Mouse (Mus musculus): Measurements from ENCODE around the gene Fam228a. TPM values are rescaled to one million over a fixed set of nuclear protein-coding genes. Genes with fewer than 3 reads are reported as not detected.
"Not testable (repeated sequence)": the region's sequence is repeated elsewhere in the genome, so short reads cannot be mapped to it uniquely, and the experiment has no call there.

Gene Fam228a
- 0.30 and 0.52 TPM in 2 replicates for polyA plus RNA-seq (2015; fragmentation: Nextera tagmentation; extraction: Ambion mirVana)

GRCm38 (mm10) chr12:4738031-4738576 is at the start of gene Fam228a:
Gene Fam228a, minus strand, starts transcription at chr12:4738430.
- H3K27me3 ChIP-seq: no peaks in the 10 kb centered on the region
- ATAC-seq (ENCODE audit: borderline replicate concordance, extremely low read depth, low FRiP score, low TSS enrichment): no peak
- no peak within 1 kb of the TSS for H3K27ac ChIP-seq
- H3K4me3 ChIP-seq: no peak within 1 kb of the TSS
- H3K36me3 ChIP-seq: no peaks in the 10 kb centered on the region
- H3K9me3 ChIP-seq: no peaks in the 10 kb centered on the region
- no peaks in the 10 kb centered on the region for H3K4me1 ChIP-seq
- H3K4me2 ChIP-seq: no peak within 1 kb of the TSS
- 87% methylated on average over 18 of the region's 18 CpGs for WGBS
- no peak within 1 kb of the TSS for H3K9ac ChIP-seq

GRCm38 (mm10) chr12:4784466-4784865 is 46.2 kb upstream of the Fam228a start:
- WGBS: 58% methylated on average over 2 of the region's 2 CpGs
- Histone ChIP-seq H3K27ac (no peak overlapping the region), H3K36me3 (no peaks in the 10 kb centered on the region), H3K9ac (no peak overlapping the region), H3K4me2 (no peak overlapping the region), H3K27me3 (no peaks in the 10 kb centered on the region), H3K4me1 (no peaks in the 10 kb centered on the region), H3K4me3 (no peak overlapping the region), H3K9me3 (no peaks in the 10 kb centered on the region)
- no peak for ATAC-seq (ENCODE audit: borderline replicate concordance, extremely low read depth, low FRiP score, low TSS enrichment)

DNA sequence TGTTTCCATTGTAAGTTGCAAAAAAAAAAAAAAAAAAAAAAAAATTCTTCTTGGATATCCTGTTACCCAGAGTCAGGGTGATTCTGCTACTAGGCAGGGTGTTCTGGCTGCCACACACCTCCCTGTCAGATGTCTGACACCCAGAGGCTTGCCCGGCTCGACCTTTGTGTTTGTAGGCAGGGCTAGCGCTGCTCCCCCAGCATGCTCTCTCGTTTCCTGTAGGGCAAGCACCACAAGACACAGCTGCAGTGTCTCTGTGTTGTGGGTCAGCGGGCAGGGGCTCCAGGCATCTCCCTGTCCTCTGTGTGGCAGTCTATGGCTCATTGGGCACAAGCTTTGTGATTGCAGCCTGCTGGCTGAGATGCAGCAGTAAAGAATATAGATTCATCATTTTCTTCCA is 45.4 kb upstream of the Fam228a start:
- H3K4me2 ChIP-seq: no peak overlapping the region
- no peak overlapping the region for H3K9ac ChIP-seq
- ATAC-seq (ENCODE audit: borderline replicate concordance, extremely low read depth, low FRiP score, low TSS enrichment): no peak
- H3K27ac ChIP-seq: no peak overlapping the region
- H3K36me3 ChIP-seq: no peaks in the 10 kb centered on the region
- no peaks in the 10 kb centered on the region for H3K9me3 ChIP-seq
- WGBS: 43% methylated on average over 5 of the region's 5 CpGs
- no peaks in the 10 kb centered on the region for H3K27me3 ChIP-seq
- no peaks in the 10 kb centered on the region for H3K4me1 ChIP-seq
- H3K4me3 ChIP-seq: no peak overlapping the region

GRCm38 (mm10) chr12:4781725-4782404 is 43.6 kb upstream of the Fam228a start:
- not testable (repeated sequence) for H3K4me1 ChIP-seq; H3K27ac ChIP-seq; H3K9ac ChIP-seq; ATAC-seq (ENCODE audit: borderline replicate concordance, extremely low read depth, low FRiP score, low TSS enrichment); H3K36me3 ChIP-seq; H3K27me3 ChIP-seq; H3K4me2 ChIP-seq; H3K9me3 ChIP-seq; H3K4me3 ChIP-seq
- 83% methylated on average over 9 of the region's 9 CpGs for WGBS

- no peak for ATAC-seq (ENCODE audit: borderline replicate concordance, extremely low read depth, low FRiP score, low TSS enrichment)
- Histone ChIP-seq H3K4me2 (no peak overlapping the region), H3K4me1 (no peaks in the 10 kb centered on the region), H3K36me3 (no peaks in the 10 kb centered on the region), H3K27me3 (no peaks in the 10 kb centered on the region), H3K4me3 (no peak overlapping the region), H3K9ac (no peak overlapping the region), H3K9me3 (no peaks in the 10 kb centered on the region), H3K27ac (no peak overlapping the region)
- WGBS: 93% methylated on average over 1 of the region's 1 CpGs
Observed at GRCm38 (mm10) chr12:4781270-4781669, 43.0 kb upstream of the Fam228a start.

DNA sequence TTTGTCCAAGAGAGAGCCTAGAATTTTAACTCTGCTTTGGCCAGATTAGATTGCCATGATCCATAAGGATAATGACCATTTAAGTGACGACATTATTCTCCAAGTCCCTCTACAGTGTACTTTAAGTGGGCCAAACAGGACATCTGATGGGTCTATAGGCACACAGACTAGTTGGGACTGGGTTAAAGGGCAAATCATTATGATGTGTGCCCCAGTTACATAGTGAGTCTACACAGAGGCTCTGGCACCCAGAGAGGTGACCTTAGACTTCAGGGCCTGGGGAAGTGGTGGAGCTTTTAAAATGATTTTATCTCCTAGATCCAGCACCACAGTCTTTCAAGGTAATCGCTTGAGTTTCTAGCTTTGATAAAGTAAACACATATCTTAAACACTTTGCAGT is 42.0 kb upstream of the Fam228a start:
- ATAC-seq (ENCODE audit: borderline replicate concordance, extremely low read depth, low FRiP score, low TSS enrichment): no peak
- Histone ChIP-seq H3K27ac (no peak overlapping the region), H3K4me1 (no peaks in the 10 kb centered on the region), H3K36me3 (no peaks in the 10 kb centered on the region), H3K4me2 (no peak overlapping the region), H3K27me3 (no peaks in the 10 kb centered on the region), H3K9ac (no peak overlapping the region), H3K4me3 (no peak overlapping the region), H3K9me3 (no peaks in the 10 kb centered on the region)
- WGBS: 48% methylated on average over 2 of the region's 2 CpGs

DNA sequence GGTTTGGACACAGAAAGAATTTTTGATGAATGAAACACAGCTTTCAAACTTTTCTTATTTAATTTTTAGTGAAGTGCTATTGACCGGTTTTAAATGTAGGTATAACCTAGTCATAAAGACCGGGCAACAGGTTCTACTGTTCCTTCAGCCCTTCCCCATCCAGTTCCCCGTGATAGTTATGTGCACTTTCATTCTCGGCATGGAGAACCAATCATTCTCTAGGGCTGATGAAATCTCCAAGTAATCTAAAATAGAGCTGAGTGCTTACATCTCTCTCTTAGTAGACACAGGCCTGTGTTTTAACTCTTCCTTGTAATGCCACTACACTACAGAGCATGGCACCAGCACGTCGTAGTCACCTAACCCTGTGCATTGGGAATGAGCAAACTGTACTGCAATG is 39.5 kb upstream of the Fam228a start:
- Histone ChIP-seq H3K4me1 (no peaks in the 10 kb centered on the region), H3K4me2 (no peak overlapping the region), H3K9ac (no peak overlapping the region), H3K36me3 (no peaks in the 10 kb centered on the region), H3K27me3 (no peaks in the 10 kb centered on the region), H3K27ac (no peak overlapping the region), H3K9me3 (no peaks in the 10 kb centered on the region), H3K4me3 (no peak overlapping the region)
- WGBS: 81% methylated on average over 6 of the region's 6 CpGs
- ATAC-seq (ENCODE audit: borderline replicate concordance, extremely low read depth, low FRiP score, low TSS enrichment): no peak

DNA sequence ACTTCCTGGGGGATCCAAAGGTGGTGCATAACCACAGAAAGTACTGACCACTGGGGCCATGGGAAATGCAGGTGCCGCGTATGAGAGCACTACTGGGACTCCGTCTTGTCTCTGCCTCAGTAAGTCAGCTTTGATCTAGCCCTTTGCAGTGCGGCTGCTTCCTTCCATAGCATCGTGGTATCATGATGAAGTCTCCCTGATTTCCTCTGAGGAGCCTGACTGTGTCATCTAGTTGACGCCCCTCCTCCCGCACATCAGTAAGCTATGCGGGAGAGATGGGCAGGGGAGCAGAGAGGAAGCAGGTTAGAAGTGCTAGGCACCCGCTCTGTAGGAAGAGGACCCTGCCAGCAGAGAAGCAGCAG is 37.3 kb upstream of the Fam228a start:
- H3K27me3 ChIP-seq: no peaks in the 10 kb centered on the region
- H3K4me2 ChIP-seq: no peak overlapping the region
- WGBS: 65% methylated on average over 9 of the region's 9 CpGs
- H3K36me3 ChIP-seq: no peaks in the 10 kb centered on the region
- H3K9me3 ChIP-seq: no peaks in the 10 kb centered on the region
- H3K4me3 ChIP-seq: no peak overlapping the region
- ATAC-seq (ENCODE audit: borderline replicate concordance, extremely low read depth, low FRiP score, low TSS enrichment): no peak
- no peaks in the 10 kb centered on the region for H3K4me1 ChIP-seq
- H3K27ac ChIP-seq: no peak overlapping the region
- H3K9ac ChIP-seq: no peak overlapping the region

DNA sequence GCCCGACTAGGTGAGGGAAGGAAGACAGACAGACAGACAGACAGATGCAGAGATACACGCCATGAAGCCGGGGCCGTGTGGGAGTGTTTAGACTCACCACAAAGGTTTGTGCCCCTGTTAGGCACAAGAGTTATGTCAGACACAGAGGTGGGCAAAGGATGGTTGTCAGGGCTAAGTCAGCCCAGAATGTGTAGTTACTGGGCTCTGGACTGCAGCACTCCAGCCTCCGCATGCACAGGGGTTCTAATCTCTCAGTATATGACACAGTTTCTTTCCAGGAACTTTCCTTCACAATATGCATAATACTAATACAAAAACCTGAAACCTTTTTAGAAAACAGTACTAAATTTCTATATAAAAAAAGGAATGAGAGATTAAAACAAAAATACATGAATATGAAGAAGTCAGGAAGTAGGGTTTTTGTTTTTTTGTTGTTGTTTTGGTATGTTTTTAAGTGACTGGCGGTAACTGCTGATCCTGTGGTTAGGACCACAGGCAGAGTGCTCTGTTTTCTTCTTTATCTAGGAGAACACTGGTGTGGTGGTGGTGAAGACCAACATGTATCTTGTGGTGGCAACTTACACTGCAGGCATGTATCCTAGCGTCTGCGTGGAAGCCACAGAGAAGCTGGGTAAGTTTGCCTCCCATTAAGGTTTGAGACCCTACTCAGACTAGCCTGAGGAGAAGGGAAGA is 36.8 kb upstream of the Fam228a start:
- Histone ChIP-seq H3K36me3 (no peaks in the 10 kb centered on the region), H3K4me1 (no peaks in the 10 kb centered on the region), H3K27me3 (no peaks in the 10 kb centered on the region), H3K4me2 (no peak overlapping the region), H3K9ac (no peak overlapping the region), H3K27ac (no peak overlapping the region), H3K4me3 (no peak overlapping the region), H3K9me3 (no peaks in the 10 kb centered on the region)
- 78% methylated on average over 8 of the region's 8 CpGs for whole genome bisulfite sequencing
- ATAC-seq (ENCODE audit: borderline replicate concordance, extremely low read depth, low FRiP score, low TSS enrichment): no peak

- no peak overlapping the region; the same call in 1 of the 2 replicates for H3K27ac ChIP-seq
- peak overlapping the region; percentile 64 for H3K4me3 ChIP-seq
- H3K4me1 ChIP-seq: 0 out of 2 replicates have a peak, but pooled peaks cover 5% of the 10 kb centered on the region
- peak overlapping the region; percentile 74 for H3K4me2 ChIP-seq
- peak; percentile 16; the same call in 1 of the 2 replicates for ATAC-seq (ENCODE audit: borderline replicate concordance, extremely low read depth, low FRiP score, low TSS enrichment)
- 18% methylated on average over 13 of the region's 13 CpGs for WGBS
- H3K27me3 ChIP-seq: no peaks in the 10 kb centered on the region
- no peaks in the 10 kb centered on the region for H3K9me3 ChIP-seq
- H3K36me3 ChIP-seq: no peaks in the 10 kb centered on the region
- peak overlapping the region; percentile 76 for H3K9ac ChIP-seq
Observed at GRCm38 (mm10) chr12:4769333-4769723, 31.1 kb upstream of the Fam228a start.

- H3K4me2 ChIP-seq: peak within 1 kb of the TSS; percentile 74
- no peaks in the 10 kb centered on the region for H3K27me3 ChIP-seq
- WGBS: 2% methylated on average over 61 of the region's 61 CpGs
- H3K4me3 ChIP-seq: peak within 1 kb of the TSS; percentile 64
- H3K36me3 ChIP-seq: no peaks in the 10 kb centered on the region
- peak within 1 kb of the TSS; percentile 87 for H3K27ac ChIP-seq
- no peaks in the 10 kb centered on the region for H3K9me3 ChIP-seq
- peak within 1 kb of the TSS; percentile 76 for H3K9ac ChIP-seq
- H3K4me1 ChIP-seq: 0 out of 2 replicates have a peak, but pooled peaks cover 5% of the 10 kb centered on the region
- ATAC-seq (ENCODE audit: borderline replicate concordance, extremely low read depth, low FRiP score, low TSS enrichment): peak; percentile 98
Observed at GRCm38 (mm10) chr12:4768492-4769332, 30.5 kb upstream of the Fam228a start, which contains the start of the genes Pfn4 and Fam228b. Gene Pfn4, plus strand, starts transcription at chr12:4769022. Gene Fam228b, minus strand, starts transcription at chr12:4769267.
